Mouse (Mus musculus) liver, embryonic 14.5 days (tissue): ENCODE results near the gene Cnp. TPM values are rescaled to one million over a fixed set of nuclear protein-coding genes. Genes with fewer than 3 reads are reported as not detected.

ENCODE experiments used
- ATAC-seq: fragments of 200-750 bp; cut with Nextera tagmentation; 2 replicates; pipeline ENCODE4 v1.8.0; 2017; ENCODE audit warnings: moderate number of reproducible peaks, mild to moderate bottlenecking, moderate library complexity; ENCODE audit not compliant: insufficient read depth
- DNase-seq, 3 experiments: peaks; one replicate each; pipeline ENCODE4 v3.0.0-alpha.2; 2012 to 2013; ENCODE audit warnings: low read depth in 3 of 3, low spot score in 3 of 3
- H3K27ac ChIP-seq: fragments of 300-500 bp; sonication (generic); 2 replicates; pipeline ENCODE4 v1.5.1; 2014; ENCODE audit warnings: moderate library complexity, mild to moderate bottlenecking, control low read depth, inconsistent platforms
- H3K27me3 ChIP-seq: fragments of 300-500 bp; sonication (generic); 2 replicates; pipeline ENCODE4 v1.6.1; 2014; ENCODE audit warnings: mild to moderate bottlenecking, low read length, moderate library complexity; ENCODE audit not compliant: control insufficient read depth, insufficient read depth
- H3K36me3 ChIP-seq: fragments of 300-500 bp; sonication (generic); replicated peaks from 2 replicates; pipeline ENCODE4 v1.6.1; 2014; ENCODE audit warnings: low read depth; ENCODE audit not compliant: control insufficient read depth, insufficient read depth
- H3K4me1 ChIP-seq, 2 experiments: fragments of 200-500 bp in 1 of 2; fragments of 300-500 bp in 1 of 2; sonication (generic) in 1 of 2; replicated peaks; 2 replicates each; pipeline ENCODE4 v1.6.1; 2012 to 2014; ENCODE audit warnings: antibody characterized with exemption in 1 of 2, inconsistent platforms in 1 of 2, low read length in 1 of 2; ENCODE audit not compliant: control insufficient read depth in 2 of 2, insufficient read depth in 2 of 2
- H3K4me2 ChIP-seq: fragments of 300-500 bp; sonication (generic); 2 replicates; pipeline ENCODE4 v1.6.1; 2014; ENCODE audit warnings: low read depth, mild to moderate bottlenecking, control low read depth, moderate library complexity
- H3K4me3 ChIP-seq, 2 experiments: fragments of 200-500 bp in 1 of 2; fragments of 300-500 bp in 1 of 2; sonication (generic) in 1 of 2; 2 replicates each; pipeline ENCODE4 v1.5.1; 2012 to 2014; ENCODE audit warnings: low read depth in 2 of 2, low read length in 2 of 2, mild to moderate bottlenecking in 2 of 2, control low read depth in 1 of 2, inconsistent platforms in 1 of 2, moderate library complexity in 1 of 2; ENCODE audit not compliant: insufficient read depth in 1 of 2
- H3K9ac ChIP-seq: fragments of 300-500 bp; sonication (generic); replicated peaks from 2 replicates; pipeline ENCODE4 v1.6.1; 2014; ENCODE audit warnings: mild to moderate bottlenecking, control low read depth, moderate library complexity
- H3K9me3 ChIP-seq: fragments of 300-500 bp; sonication (generic); 2 replicates; pipeline ENCODE4 v1.6.1; 2016; ENCODE audit warnings: low read length, mixed read lengths; ENCODE audit not compliant: control insufficient read depth
- CTCF ChIP-seq: IDR thresholded peaks from 2 replicates; pipeline ENCODE4 v1.5.1; 2016; ENCODE audit warnings: antibody characterized with exemption, low read depth, control low read depth
- EP300 ChIP-seq: IDR thresholded peaks from 2 replicates; pipeline ENCODE4 v1.6.1; 2016; ENCODE audit warnings: antibody characterized with exemption, low read depth
- WGBS: fragments of 180-500 bp; shearing (Covaris S2); extraction: QIAGEN DNeasy Blood & Tissue Kit; methylation state at CpG from one replicate; pipeline ENCODE4 v1.1.7; 2014; ENCODE audit not compliant: insufficient replicate concordance; 5-methylcytosine and 5-hydroxymethylcytosine counted together
- polyA plus RNA-seq, 2 experiments: library from polyadenylated mRNA; depleted of rRNA in 1 of 2; stranded (reverse) in 1 of 2; unstranded in 1 of 2; fragments of >200 nt; fragmentation: Nextera tagmentation in 1 of 2; extraction: Ambion mirVana in 1 of 2; gene quantifications; 2 replicates each; pipeline versions ENCODE4 v1.2.1 to v1.2.3; 2012 to 2014

Gene Cnp
- polyA plus RNA-seq, 2 experiments = 6.3 to 10.0 TPM

GRCm38 (mm10) chr11:100564297-100564696 lies 10.4 kb upstream of the Cnp start:
- 73% methylated on average over 15 of the region's 15 CpGs for WGBS
- ATAC-seq (no peak), DNase-seq (no peak)
- no peak overlapping the region for H3K9ac ChIP-seq
- no peak overlapping the region for H3K4me2 ChIP-seq
- no peak overlapping the region for H3K27ac ChIP-seq
- H3K27me3 ChIP-seq = no peaks in the 10 kb centered on the region
- no peak for TF ChIP-seq CTCF
- TF ChIP-seq EP300 = no peak
- H3K36me3 ChIP-seq = no peaks in the 10 kb centered on the region
- H3K4me3 ChIP-seq = no peak overlapping the region
- no peaks in the 10 kb centered on the region for H3K9me3 ChIP-seq
- H3K4me1 ChIP-seq = no peaks in the 10 kb centered on the region

GRCm38 (mm10) chr11:100564703-100565102 lies 10.0 kb upstream of the Cnp start:
- TF ChIP-seq CTCF (no peak), EP300 (no peak)
- no peak overlapping the region for H3K9ac ChIP-seq
- H3K9me3 ChIP-seq = no peaks in the 10 kb centered on the region
- H3K4me1 ChIP-seq = no peaks in the 10 kb centered on the region
- H3K4me2 ChIP-seq = no peak overlapping the region
- 43% methylated on average over 6 of the region's 6 CpGs for WGBS
- DNase-seq = no peak
- no peaks in the 10 kb centered on the region for H3K27me3 ChIP-seq
- H3K27ac ChIP-seq = no peak overlapping the region
- H3K4me3 ChIP-seq = no peak overlapping the region
- H3K36me3 ChIP-seq = no peaks in the 10 kb centered on the region
- no peak for ATAC-seq

- no peak for TF ChIP-seq CTCF
- no peak for TF ChIP-seq EP300
- ATAC-seq = no peak
- WGBS = 26% methylated on average over 5 of the region's 5 CpGs
- Histone ChIP-seq H3K4me3 (no peak overlapping the region), H3K9ac (no peak overlapping the region), H3K9me3 (no peaks in the 10 kb centered on the region), H3K27me3 (no peaks in the 10 kb centered on the region), H3K36me3 (no peaks in the 10 kb centered on the region), H3K4me2 (no peak overlapping the region), H3K27ac (no peak overlapping the region), H3K4me1 (peaks cover 0 to 5% of the 10 kb centered on the region in 2 experiments; a peak in 1 of 4 replicates)
- no peak for DNase-seq
Observed at GRCm38 (mm10) chr11:100567229-100567628, 7.5 kb upstream of the Cnp start.

GRCm38 (mm10) chr11:100567815-100568245 lies 6.9 kb upstream of the Cnp start:
- no peak overlapping the region for H3K27ac ChIP-seq

GRCm38 (mm10) chr11:100568692-100569091 lies 6.0 kb upstream of the Cnp start:
- Histone ChIP-seq H3K27me3 (no peaks in the 10 kb centered on the region), H3K36me3 (no peaks in the 10 kb centered on the region), H3K4me1 (peaks cover 0 to 5% of the 10 kb centered on the region in 2 experiments; a peak in 1 of 4 replicates), H3K9ac (no peak overlapping the region), H3K9me3 (no peaks in the 10 kb centered on the region), H3K4me2 (no peak overlapping the region), H3K4me3 (no peak overlapping the region), H3K27ac (no peak overlapping the region)
- ATAC-seq (no peak), DNase-seq (no peak)
- TF ChIP-seq EP300 = no peak
- no peak for TF ChIP-seq CTCF
- WGBS = 73% methylated on average over 8 of the region's 8 CpGs

More at GRCm38 (mm10) chr11:100567815-100568245, 6.9 kb upstream of the Cnp start:
- Histone ChIP-seq H3K9me3 (no peaks in the 10 kb centered on the region), H3K4me1 (peaks cover 0 to 5% of the 10 kb centered on the region in 2 experiments; a peak in 1 of 4 replicates), H3K36me3 (no peaks in the 10 kb centered on the region), H3K9ac (no peak overlapping the region), H3K4me3 (no peak overlapping the region), H3K4me2 (no peak overlapping the region), H3K27me3 (no peaks in the 10 kb centered on the region)
- WGBS = 30% methylated on average over 9 of the region's 9 CpGs
- ATAC-seq (no peak), DNase-seq (no peak)
- TF ChIP-seq EP300 (no peak), CTCF (no peak)
